Mouse (Mus musculus): Measurements from ENCODE around the gene Gm9611. TPM values are rescaled to one million over a fixed set of nuclear protein-coding genes. Genes with fewer than 3 reads are reported as not detected.
"Not testable (repeated sequence)": the region's sequence is repeated elsewhere in the genome, so short reads cannot be mapped to it uniquely, and the experiment has no call there.

Gm9611 gene
- not detected for total RNA-seq (2021)

DNA sequence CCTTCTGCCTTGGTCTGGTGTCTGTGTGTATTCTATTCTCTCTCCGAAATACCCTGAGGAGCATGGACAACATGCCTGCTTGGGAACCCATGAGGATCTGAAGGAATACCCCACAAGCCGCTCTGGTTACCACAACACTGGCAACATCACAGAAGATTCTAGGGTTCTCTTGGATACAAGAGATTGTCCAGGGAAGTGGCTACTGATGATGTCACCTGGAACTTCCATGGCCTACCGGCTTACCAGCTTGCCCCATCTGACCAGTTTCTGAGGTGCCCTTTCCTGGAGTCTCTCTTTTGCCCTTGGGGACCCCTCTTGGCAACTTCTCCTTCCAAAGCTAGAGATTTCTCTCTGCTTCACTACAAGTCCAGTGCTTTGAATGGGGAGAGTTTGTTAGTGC lies at the start of gene Gm9611:
Gene Gm9611 (minus strand): TSS at position 101 of the 400 bp plus-strand sequence.
- DNase-seq (ENCODE audit: low spot score in 2 of 2), result not testable (repeated sequence)

DNA sequence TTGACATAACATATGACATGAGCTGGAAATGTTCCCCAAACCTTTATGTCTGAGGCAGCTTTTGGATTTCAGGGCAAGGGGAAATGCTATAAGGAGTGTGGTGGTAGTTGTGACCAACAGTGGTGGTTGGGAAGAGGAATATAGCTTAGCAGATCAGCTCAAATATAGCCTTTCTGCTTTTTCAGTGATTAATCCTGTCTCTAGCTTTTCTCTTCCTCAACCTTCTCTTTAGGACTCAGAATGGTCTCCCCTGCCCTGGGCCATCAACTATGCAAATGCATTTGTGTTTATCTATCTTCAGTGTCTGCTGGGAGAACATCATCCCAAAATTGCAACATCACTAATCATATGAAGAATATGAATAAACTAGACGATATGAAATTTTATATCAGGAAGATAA lies 12.8 kb upstream of the Gm9611 start, which contains the start of gene Gm7995:
Gene Gm7995 (plus strand): TSS at position 301 of the 400 bp plus-strand sequence.
- DNase-seq (ENCODE audit: low spot score in 2 of 2); intact Hi-C loops (cut with DNase I): not testable (repeated sequence)

More for the DNA sequence above, at the start of gene Gm9611:
- intact Hi-C loops (cut with DNase I), result not testable (repeated sequence)

DNA sequence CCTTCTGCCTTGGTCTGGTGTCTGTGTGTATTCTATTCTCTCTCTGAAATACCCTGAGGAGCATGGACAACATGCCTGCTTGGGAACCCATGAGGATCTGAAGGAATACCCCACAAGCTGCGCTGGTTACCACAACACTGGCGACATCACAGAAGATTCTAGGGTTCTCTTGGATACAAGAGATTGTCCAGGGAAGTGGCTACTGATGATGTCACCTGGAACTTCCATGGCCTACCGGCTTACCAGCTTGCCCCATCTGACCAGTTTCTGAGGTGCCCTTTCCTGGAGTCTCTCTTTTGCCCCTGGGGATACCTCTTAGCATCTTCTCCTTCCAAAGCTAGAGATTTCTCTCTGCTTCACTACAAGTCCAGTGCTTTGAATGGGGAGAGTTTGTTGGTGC lies 37.2 kb downstream of the Gm9611 start, which contains the start of gene Gm17026:
Gene Gm17026 (minus strand): TSS at position 101 of the 400 bp plus-strand sequence.
- intact Hi-C loops (cut with DNase I), result not testable (repeated sequence)

More for the DNA sequence above, 37.2 kb downstream of the Gm9611 start, which contains the start of gene Gm17026:
- DNase-seq (ENCODE audit: low spot score in 2 of 2), result not testable (repeated sequence)

Small RNA genes lying within 50 kb of the gene (microRNA-seq; reads per million reads assigned to microRNA genes)
- gene Gm25208, result 0 reads per million in 2 experiments
- gene Gm25892, result 0 reads per million in 2 experiments

Other genes with a start within 250 kb of the Gm9611 start
- gene Gm7951, start 180.0 kb downstream of the Gm9611 start, total RNA-seq (2021), result not detected
- not detected for gene Gm17027, start 134.7 kb downstream of the Gm9611 start, total RNA-seq (2021)
- gene Gm3573, start 106.6 kb downstream of the Gm9611 start, total RNA-seq (2021), result 1 to 10 TPM; 1.9 to 2.5 TPM
- gene Gm17026, start 37.3 kb downstream of the Gm9611 start, total RNA-seq (2021), result not detected
- gene Gm7995, start 12.9 kb upstream of the Gm9611 start, total RNA-seq (2021), result not detected
- not detected for gene Gm8005, start 142.3 kb upstream of the Gm9611 start, total RNA-seq (2021)
- gene Gm8011, start 166.5 kb upstream of the Gm9611 start, total RNA-seq (2021), result not detected
- not detected for gene Gm8020, start 205.0 kb upstream of the Gm9611 start, total RNA-seq (2021)
- not detected for gene Gm8024, start 226.9 kb upstream of the Gm9611 start, total RNA-seq (2021)

Measured in left cerebral cortex, postnatal 25 days (tissue).